Mouse (Mus musculus) embryonic facial prominence, embryonic 14.5 days (tissue): ENCODE results near the gene Capns1. TPM values are rescaled to one million over a fixed set of nuclear protein-coding genes. Genes with fewer than 3 reads are reported as not detected.

Experiments used
- ATAC-seq: fragments of 200-750 bp; cut with Nextera tagmentation; 2 replicates; pipeline ENCODE4 v1.8.0; 2017; ENCODE audit warnings: low read depth, moderate number of reproducible peaks, moderate TSS enrichment
- DNase-seq: peaks from one replicate; pipeline ENCODE4 v3.0.0-alpha.2; 2015; ENCODE audit warnings: low spot score
- H3K27ac ChIP-seq: fragments of 300-500 bp; sonication (generic); replicated peaks from 2 replicates; pipeline ENCODE4 v1.5.1; 2014; ENCODE audit warnings: low read depth, mild to moderate bottlenecking, low read length, moderate library complexity
- H3K27me3 ChIP-seq: fragments of 300-500 bp; sonication (generic); replicated peaks from 2 replicates; pipeline ENCODE4 v1.6.1; 2014; ENCODE audit warnings: low read length; ENCODE audit not compliant: control insufficient read depth, insufficient read depth
- H3K36me3 ChIP-seq: fragments of 300-500 bp; sonication (generic); 2 replicates; pipeline ENCODE4 v1.6.1; 2014; ENCODE audit warnings: low read length, mixed read lengths; ENCODE audit not compliant: control insufficient read depth, insufficient read depth
- H3K4me1 ChIP-seq: fragments of 300-500 bp; sonication (generic); 2 replicates; pipeline ENCODE4 v1.6.1; 2014; ENCODE audit warnings: antibody characterized with exemption, low read length; ENCODE audit not compliant: control insufficient read depth, insufficient read depth
- H3K4me2 ChIP-seq: fragments of 300-500 bp; sonication (generic); 2 replicates; pipeline ENCODE4 v1.6.1; 2014; ENCODE audit warnings: low read depth, mild to moderate bottlenecking, low read length, moderate library complexity, mixed read lengths
- H3K4me3 ChIP-seq: fragments of 300-500 bp; sonication (generic); 2 replicates; pipeline ENCODE4 v1.5.1; 2014; ENCODE audit warnings: low read depth, mild to moderate bottlenecking, low read length
- H3K9ac ChIP-seq: fragments of 300-500 bp; sonication (generic); 2 replicates; pipeline ENCODE4 v1.6.1; 2014; ENCODE audit warnings: low read depth, mild to moderate bottlenecking, low read length, moderate library complexity, mixed read lengths
- H3K9me3 ChIP-seq: fragments of 300-500 bp; sonication (generic); 2 replicates; pipeline ENCODE4 v1.6.1; 2016; ENCODE audit warnings: low read length; ENCODE audit not compliant: control insufficient read depth
- WGBS: fragments of 180-500 bp; shearing (Covaris S2); extraction: QIAGEN DNeasy Blood & Tissue Kit; methylation state at CpG from one replicate; pipeline ENCODE4 v1.1.7; 2014; 5-methylcytosine and 5-hydroxymethylcytosine counted together
- polyA plus RNA-seq: library from polyadenylated mRNA; unstranded; fragments of >200 nt; fragmentation: Nextera tagmentation; extraction: Ambion mirVana; gene quantifications from 2 replicates; pipeline ENCODE4 v1.2.1, GENCODE M21; 2014

Gene Capns1
- polyA plus RNA-seq, 1 experiment from 2014 or later = 107 TPM

DNA sequence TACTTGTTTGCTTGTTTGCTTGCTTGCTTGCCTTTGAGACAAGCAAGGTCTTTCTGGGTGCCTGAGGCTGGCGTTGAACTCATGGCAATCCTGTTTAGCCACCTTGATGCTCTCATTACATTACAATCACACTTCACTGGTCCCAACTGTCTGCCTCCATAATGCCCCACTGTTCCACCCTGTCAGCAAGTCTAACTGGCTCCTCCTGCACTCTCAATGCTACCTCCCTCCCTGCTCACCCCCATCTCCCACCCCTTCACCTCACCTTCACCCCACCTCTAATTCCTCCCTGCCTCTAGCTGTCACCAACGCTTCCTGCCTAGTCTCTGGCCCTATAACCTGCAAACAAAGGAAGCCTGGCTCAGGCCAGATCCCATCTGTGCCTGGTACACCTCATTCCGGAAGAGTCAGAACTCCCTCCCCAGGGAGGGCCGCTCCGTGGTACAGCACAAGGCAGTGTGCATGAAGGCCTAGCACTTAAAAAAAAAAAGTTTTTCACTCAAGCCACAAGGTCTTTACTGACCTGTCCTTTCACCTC is 950 bp downstream of the Capns1 start:
- H3K27ac ChIP-seq = no peak overlapping the region
- H3K9me3 ChIP-seq = no peaks in the 10 kb centered on the region
- DNase-seq (no peak), ATAC-seq (no peak)
- no peak overlapping the region for H3K9ac ChIP-seq
- WGBS = 65% methylated on average over 5 of the region's 5 CpGs
- no peaks in the 10 kb centered on the region for H3K27me3 ChIP-seq
- no peak overlapping the region for H3K4me3 ChIP-seq
- H3K4me1 ChIP-seq = peaks cover 10% of the 10 kb centered on the region
- H3K4me2 ChIP-seq = no peak overlapping the region
- peaks cover 3% of the 10 kb centered on the region; the same call in 1 of the 2 replicates for H3K36me3 ChIP-seq

DNA sequence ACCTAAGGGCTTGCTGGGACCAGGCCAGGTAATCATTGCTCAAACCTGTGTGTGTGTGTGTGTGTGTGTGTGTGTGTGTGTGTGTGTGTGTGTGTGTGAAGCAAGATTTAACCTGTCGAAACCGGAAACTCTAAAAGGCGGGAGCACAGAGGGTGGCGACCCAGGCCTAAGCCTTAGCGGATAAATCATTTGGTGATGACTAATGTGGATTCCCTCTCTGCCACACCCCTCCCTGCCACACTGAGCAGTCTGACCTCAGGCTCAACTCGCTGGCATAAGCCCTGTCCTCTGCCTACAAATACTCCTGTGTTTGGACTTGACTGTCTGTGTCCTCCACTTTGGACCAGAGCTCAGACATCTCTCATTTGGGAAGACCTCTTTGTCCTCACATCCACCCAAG is 2.4 kb downstream of the Capns1 start:
- WGBS = 84% methylated on average over 5 of the region's 6 CpGs
- Histone ChIP-seq H3K4me1 (peaks cover 12% of the 10 kb centered on the region), H3K36me3 (peaks cover 18% of the 10 kb centered on the region), H3K9ac (no peak overlapping the region), H3K27me3 (no peaks in the 10 kb centered on the region), H3K4me2 (no peak overlapping the region), H3K4me3 (no peak overlapping the region), H3K9me3 (no peaks in the 10 kb centered on the region), H3K27ac (no peak overlapping the region)
- ATAC-seq = no peak
- peak; percentile 36 for DNase-seq

DNA sequence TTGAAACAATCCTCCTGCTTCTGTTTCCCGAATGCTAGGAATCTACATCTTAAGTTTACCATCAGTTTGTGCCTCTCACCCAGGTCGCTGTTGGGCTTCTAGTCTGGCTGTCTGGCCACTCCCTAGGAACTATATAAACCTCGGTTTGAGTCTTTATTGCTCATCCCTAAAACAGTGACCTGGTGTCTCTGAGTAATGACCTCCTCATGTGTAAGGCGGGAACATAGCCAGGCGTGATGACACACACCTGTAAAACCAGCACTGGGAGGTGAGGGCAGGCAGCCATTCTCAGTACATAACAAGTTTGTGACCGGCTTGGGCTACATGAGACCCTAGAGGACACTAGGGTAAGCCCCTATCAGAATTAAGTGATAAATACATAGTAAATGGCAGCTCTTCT is 3.1 kb downstream of the Capns1 start:
- no peak for DNase-seq
- H3K4me2 ChIP-seq = peak overlapping the region; percentile 69; the same call in 1 of the 2 replicates
- H3K9me3 ChIP-seq = no peaks in the 10 kb centered on the region
- 71% methylated on average over 6 of the region's 6 CpGs for WGBS
- no peak overlapping the region; the same call in 1 of the 2 replicates for H3K9ac ChIP-seq
- H3K4me1 ChIP-seq = peaks cover 12% of the 10 kb centered on the region
- H3K27me3 ChIP-seq = no peaks in the 10 kb centered on the region
- H3K36me3 ChIP-seq = peaks cover 25% of the 10 kb centered on the region
- ATAC-seq = no peak
- H3K27ac ChIP-seq = no peak overlapping the region
- H3K4me3 ChIP-seq = 0 out of 2 replicates have a peak overlapping the region, but pooled peaks have one; percentile 78

DNA sequence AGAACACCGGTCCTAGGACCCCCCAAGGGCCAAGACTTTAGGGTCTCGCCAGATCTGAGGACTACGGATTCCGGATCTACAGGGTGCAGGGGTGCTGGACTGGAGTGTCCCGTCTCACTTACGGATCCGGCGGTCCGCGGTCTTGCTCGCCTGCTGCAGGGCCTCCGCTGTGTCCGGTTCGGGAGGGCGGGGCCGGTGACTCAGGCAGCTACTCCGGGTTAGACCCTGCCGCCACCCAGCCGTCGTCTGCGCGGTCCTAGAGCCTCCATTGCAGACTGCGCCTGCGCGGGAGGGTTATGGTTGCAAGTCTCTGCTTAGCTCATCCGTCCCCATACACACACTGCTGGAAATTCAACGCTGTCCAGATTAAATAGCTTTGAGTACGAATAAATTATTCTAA is 3.7 kb downstream of the Capns1 start:
- Histone ChIP-seq H3K9ac (peak overlapping the region; percentile 86), H3K4me2 (peak overlapping the region; percentile 69), H3K27me3 (no peaks in the 10 kb centered on the region), H3K9me3 (no peaks in the 10 kb centered on the region), H3K4me3 (peak overlapping the region; percentile 78), H3K4me1 (peaks cover 12% of the 10 kb centered on the region), H3K27ac (peak overlapping the region; percentile 89), H3K36me3 (peaks cover 28% of the 10 kb centered on the region)
- peak; percentile 93 for ATAC-seq
- WGBS = 0% methylated on average over 26 of the region's 28 CpGs
- DNase-seq = peak; percentile 97

DNA sequence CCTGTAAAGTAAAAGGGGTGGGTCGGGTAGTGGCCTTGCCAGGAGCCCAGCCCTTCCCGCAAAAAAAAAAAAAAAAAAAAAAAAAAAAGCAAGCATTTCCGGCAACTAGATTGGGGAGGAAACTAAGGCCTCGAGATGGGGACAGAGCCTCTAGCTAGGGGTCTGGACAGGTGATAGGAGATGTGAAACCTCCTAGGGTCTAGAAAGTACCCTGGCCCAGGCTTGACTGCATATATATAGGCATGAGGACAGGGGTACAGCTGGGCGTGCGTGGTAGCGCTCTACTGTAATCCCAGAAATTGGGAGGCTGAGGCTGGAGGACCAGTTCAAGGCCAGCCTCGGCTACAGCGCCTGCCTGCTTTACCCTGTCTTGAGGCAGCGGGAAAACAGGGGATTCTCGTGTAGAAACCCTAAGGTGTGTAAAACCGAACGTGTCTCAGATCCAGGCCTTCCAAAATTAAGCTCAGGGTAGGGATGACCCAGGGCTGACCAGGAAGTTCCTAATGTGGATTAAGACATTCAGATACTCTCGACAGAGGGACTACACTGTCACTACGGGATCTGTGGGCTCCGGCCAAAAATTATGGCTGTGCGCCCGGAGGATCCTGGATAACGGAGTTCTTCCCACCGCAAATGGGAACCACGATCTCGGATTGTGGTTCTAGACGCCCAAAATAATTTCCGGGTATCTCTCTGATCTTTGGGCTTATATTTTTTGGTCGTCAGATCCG is 4.3 kb downstream of the Capns1 start:
- peak; percentile 3; the same call in 1 of the 2 replicates for ATAC-seq
- WGBS = under 1% methylated on average over 26 of the region's 26 CpGs

DNA sequence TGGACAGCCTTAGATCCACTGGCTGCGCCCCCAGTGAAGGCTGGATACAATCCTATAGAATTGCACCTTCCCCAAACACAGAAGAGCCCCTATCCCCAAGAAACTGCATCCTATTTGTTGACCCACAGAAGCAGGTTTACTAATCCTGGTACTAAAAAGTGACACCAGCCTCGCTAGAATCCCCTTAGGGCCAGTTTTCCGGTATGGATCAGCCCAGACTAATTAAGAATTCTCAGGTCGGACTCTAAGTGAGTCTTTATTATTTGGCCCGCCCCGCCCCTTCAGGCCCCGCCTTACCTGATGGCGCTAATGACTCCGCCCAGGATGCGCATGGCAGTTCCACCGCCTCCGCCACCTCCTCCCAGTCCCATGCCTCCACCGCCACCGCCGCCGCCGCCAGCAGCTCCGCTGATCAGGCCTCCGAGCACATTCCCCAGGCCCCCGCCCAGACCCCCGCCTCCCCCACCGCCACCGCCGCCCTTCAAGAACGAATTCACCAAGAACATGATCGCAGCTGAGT is 5.0 kb downstream of the Capns1 start:
- Histone ChIP-seq H3K9ac (peak overlapping the region; percentile 86), H3K4me1 (peaks cover 12% of the 10 kb centered on the region), H3K27ac (peak overlapping the region; percentile 89), H3K36me3 (peaks cover 38% of the 10 kb centered on the region), H3K9me3 (no peaks in the 10 kb centered on the region), H3K27me3 (no peaks in the 10 kb centered on the region), H3K4me2 (peak overlapping the region; percentile 69), H3K4me3 (peak overlapping the region; percentile 78)
- WGBS = 1% methylated on average over 20 of the region's 26 CpGs
- DNase-seq (peak; percentile 88), ATAC-seq (peak; percentile 64)

More for the DNA sequence above, 4.3 kb downstream of the Capns1 start:
- Histone ChIP-seq H3K27me3 (no peaks in the 10 kb centered on the region), H3K36me3 (peaks cover 32% of the 10 kb centered on the region), H3K27ac (peak overlapping the region; percentile 89), H3K9me3 (no peaks in the 10 kb centered on the region), H3K4me3 (peak overlapping the region; percentile 78), H3K9ac (peak overlapping the region; percentile 86), H3K4me1 (peaks cover 12% of the 10 kb centered on the region), H3K4me2 (peak overlapping the region; percentile 69)
- no peak for DNase-seq

DNA sequence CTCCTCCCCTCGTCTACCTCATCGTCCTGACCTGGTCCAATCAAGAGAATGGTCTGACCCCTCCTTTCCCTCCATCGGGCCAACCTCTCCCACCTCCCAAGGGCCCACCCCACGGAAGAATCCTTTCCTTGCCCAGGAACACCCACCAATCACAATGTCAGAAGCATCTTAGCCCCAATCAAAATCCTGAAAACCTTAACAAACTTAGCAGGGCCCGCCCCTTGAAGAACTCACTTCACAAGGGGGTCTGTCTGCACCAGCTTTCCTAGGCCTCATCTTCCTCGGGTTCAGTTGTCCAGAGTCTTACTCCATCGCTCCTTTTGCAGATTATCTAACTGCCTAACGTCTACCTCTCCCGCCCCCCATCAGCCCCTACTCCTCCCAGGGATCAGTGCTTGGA is 5.6 kb downstream of the Capns1 start:
- no peaks in the 10 kb centered on the region for H3K9me3 ChIP-seq
- peak overlapping the region; percentile 69 for H3K4me2 ChIP-seq
- 0 out of 2 replicates have a peak, but pooled peaks have one; percentile 17 for ATAC-seq
- H3K27me3 ChIP-seq = no peaks in the 10 kb centered on the region
- 13% methylated on average over 9 of the region's 9 CpGs for WGBS
- H3K4me1 ChIP-seq = peaks cover 12% of the 10 kb centered on the region
- H3K4me3 ChIP-seq = peak overlapping the region; percentile 78
- peak overlapping the region; percentile 86 for H3K9ac ChIP-seq
- DNase-seq = peak; percentile 56
- H3K27ac ChIP-seq = no peak overlapping the region; the same call in 1 of the 2 replicates
- peaks cover 45% of the 10 kb centered on the region for H3K36me3 ChIP-seq

DNA sequence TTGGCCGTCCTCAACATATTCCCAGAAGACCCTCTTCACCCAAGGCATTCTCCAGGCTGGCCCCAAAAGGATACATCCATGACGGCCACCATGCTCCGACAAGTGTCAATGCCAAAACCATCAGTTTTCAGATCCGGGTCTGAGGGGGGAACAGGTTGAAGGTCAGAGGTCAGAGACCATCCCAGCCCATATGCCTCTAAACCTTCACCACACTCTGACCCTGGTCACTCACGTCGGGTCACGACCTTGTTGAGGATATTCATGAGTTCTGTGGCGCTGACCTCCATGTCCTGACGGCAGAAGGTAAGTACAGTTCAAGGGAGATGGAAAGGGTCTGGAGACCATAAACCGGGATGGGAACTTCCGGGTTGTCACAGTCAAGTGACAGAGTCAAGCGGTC is 6.5 kb downstream of the Capns1 start:
- Histone ChIP-seq H3K27me3 (no peaks in the 10 kb centered on the region), H3K36me3 (peaks cover 54% of the 10 kb centered on the region), H3K4me1 (peaks cover 12% of the 10 kb centered on the region), H3K4me2 (peak overlapping the region; percentile 69), H3K27ac (no peak overlapping the region), H3K9ac (no peak overlapping the region), H3K9me3 (no peaks in the 10 kb centered on the region), H3K4me3 (no peak overlapping the region)
- ATAC-seq (no peak), DNase-seq (no peak)
- WGBS = 92% methylated on average over 12 of the region's 12 CpGs
